Mouse (Mus musculus) cerebellum, adult 18-20 months (tissue): ENCODE measurements at regions not wholly inside any gene's neighbourhood (a gene's known extent, or its start where the extent isn't known, plus 50 kb on each side); places are given as distances from the start of the nearest gene placed in this dataset.
A peak's percentile ranks its signal among the peaks of the same experiment; 100 is the strongest.

Experiments
- DNase-seq, 2 experiments: peaks; one replicate each; pipeline ENCODE4 v3.0.0; 2021

DNA sequence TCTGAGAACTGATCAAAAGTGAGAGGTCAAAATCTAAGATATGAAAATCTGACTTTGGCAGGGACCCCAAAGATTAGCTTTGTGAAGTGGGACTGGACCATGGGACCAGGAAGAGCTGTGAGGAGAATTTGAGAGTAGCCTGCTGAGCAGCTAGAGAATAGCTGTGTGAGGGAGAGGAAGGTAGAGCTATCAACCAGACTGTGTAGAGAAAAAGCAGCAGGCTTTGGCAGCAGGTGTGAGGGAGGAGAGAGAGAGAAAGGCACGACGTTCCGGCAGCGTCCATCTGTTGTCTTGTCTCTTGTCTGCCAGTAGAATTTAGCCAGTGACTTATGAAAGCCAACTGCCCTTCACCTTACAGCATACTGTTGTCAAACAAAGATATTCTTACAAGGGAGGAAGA is 412.1 kb downstream of the Slitrk2 start:
- peak; percentile 75 to 84 for DNase-seq

DNA sequence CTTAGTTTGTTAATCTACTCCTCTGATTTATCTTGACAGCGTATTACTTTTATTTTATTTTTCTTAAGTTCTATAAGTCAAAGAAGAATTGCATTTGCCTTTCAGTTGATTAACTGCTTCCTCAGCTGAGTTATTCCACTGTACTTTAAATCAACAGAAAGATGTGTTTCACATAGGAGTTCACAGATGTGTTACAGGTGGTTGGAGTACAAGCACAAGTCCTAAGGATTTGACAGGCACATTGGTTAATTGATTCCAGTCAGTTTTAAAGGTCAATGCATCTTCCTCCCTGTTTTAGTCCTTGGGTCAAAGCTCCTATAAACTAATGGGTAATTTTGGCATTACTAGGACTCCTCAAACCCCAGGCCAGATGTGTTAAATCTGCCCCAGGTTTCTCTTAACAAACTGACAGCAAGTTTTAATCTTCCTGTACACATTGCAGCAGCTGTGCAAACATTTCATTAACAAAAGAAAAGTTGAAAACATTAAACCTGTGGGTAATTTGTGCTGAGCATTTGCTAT is 413.5 kb downstream of the Slitrk2 start:
- no peak for DNase-seq

DNA sequence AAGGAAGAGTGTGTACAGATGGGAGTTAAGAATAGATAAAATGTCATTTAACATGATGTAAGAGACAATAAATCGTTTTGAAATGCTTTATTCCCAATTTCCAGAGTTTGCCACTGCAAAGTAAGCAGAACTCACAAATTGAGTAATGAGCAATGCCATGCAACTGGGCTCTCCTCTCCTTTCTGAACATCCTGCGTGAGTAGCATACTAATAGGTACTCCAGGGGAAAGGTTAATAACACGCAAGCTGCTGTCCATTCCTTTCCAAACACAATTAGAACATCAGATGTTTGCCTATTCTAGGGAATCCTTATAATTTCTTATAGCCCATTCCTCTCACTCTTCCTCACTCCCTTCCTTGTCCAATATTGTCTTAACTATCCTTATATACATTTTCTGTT is 443.3 kb downstream of the Slitrk2 start:
- no peak for DNase-seq
